Mouse (Mus musculus) liver, embryonic 12.5 days (tissue): Measurements from ENCODE around the gene Notch1. TPM values are rescaled to one million over a fixed set of nuclear protein-coding genes. Genes with fewer than 3 reads are reported as not detected.

Experiments
- ATAC-seq: fragments of 200-750 bp; cut with Nextera tagmentation; 2 replicates; pipeline ENCODE4 v1.8.0; 2017; ENCODE audit warnings: moderate number of reproducible peaks, mild to moderate bottlenecking, moderate library complexity
- H3K27ac ChIP-seq: fragments of 300-500 bp; sonication (generic); 2 replicates; pipeline ENCODE4 v1.5.1; 2016; ENCODE audit warnings: mild to moderate bottlenecking
- H3K27me3 ChIP-seq: fragments of 300-500 bp; sonication (generic); replicated peaks from 2 replicates; pipeline ENCODE4 v1.6.1; 2016; ENCODE audit warnings: mild to moderate bottlenecking, moderate library complexity
- H3K36me3 ChIP-seq: fragments of 300-500 bp; sonication (generic); 2 replicates; pipeline ENCODE4 v1.6.1; 2016; ENCODE audit warnings: mild to moderate bottlenecking, moderate library complexity
- H3K4me1 ChIP-seq: fragments of 300-500 bp; sonication (generic); 2 replicates; pipeline ENCODE4 v1.6.1; 2016
- H3K4me2 ChIP-seq: fragments of 300-500 bp; sonication (generic); 2 replicates; pipeline ENCODE4 v1.6.1; 2016; ENCODE audit warnings: mild to moderate bottlenecking, moderate library complexity
- H3K4me3 ChIP-seq: fragments of 300-500 bp; sonication (generic); 2 replicates; pipeline ENCODE4 v1.5.1; 2016; ENCODE audit warnings: mild to moderate bottlenecking, moderate library complexity
- H3K9ac ChIP-seq: fragments of 300-500 bp; sonication (generic); 2 replicates; pipeline ENCODE4 v1.6.1; 2016; ENCODE audit warnings: mild to moderate bottlenecking, moderate library complexity
- H3K9me3 ChIP-seq: fragments of 300-500 bp; sonication (generic); replicated peaks from 2 replicates; pipeline ENCODE4 v1.6.1; 2016; ENCODE audit warnings: mild to moderate bottlenecking, moderate library complexity
- WGBS: fragments of 180-500 bp; shearing (Covaris S2); methylation state at CpG from one replicate; pipeline ENCODE4 v1.1.7; 2016; ENCODE audit not compliant: insufficient replicate concordance; 5-methylcytosine and 5-hydroxymethylcytosine counted together
- polyA plus RNA-seq: library from polyadenylated mRNA; unstranded; fragments of >200 nt; fragmentation: Nextera tagmentation; extraction: Ambion mirVana; gene quantifications from 2 replicates; pipeline ENCODE4 v1.2.1, GENCODE M21; 2016

Gene Notch1
- polyA plus RNA-seq, 1 experiment from 2014 or later = 4.4 TPM

DNA sequence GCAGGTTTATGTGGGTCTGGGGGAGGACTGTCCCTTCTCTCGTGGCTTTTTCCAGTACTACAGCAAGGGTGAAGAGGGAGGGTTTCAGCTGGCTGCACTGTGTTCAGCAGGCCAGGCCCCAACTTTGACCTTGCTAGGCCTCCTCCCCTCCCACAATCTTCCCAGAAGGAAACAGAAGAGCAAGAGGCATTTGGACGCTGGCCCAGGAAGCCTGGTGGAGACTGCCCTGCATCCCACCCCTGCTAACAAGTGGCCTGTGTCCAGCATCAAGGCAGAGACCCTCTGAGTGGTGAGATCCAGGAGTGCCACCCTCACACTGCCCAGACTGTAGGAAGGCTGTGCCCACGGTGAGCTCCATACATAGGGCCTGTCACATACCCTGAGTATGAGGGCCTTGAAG is 27.8 kb upstream of the Notch1 start:
- ATAC-seq = no peak
- H3K27ac ChIP-seq = no peak overlapping the region
- 0 out of 2 replicates have a peak, but pooled peaks cover 7% of the 10 kb centered on the region for H3K27me3 ChIP-seq
- H3K9ac ChIP-seq = no peak overlapping the region
- H3K4me2 ChIP-seq = no peak overlapping the region
- H3K4me1 ChIP-seq = peaks cover 2% of the 10 kb centered on the region
- H3K4me3 ChIP-seq = no peak overlapping the region
- WGBS = 42% methylated on average over 3 of the region's 3 CpGs
- H3K9me3 ChIP-seq = no peaks in the 10 kb centered on the region
- H3K36me3 ChIP-seq = no peaks in the 10 kb centered on the region

DNA sequence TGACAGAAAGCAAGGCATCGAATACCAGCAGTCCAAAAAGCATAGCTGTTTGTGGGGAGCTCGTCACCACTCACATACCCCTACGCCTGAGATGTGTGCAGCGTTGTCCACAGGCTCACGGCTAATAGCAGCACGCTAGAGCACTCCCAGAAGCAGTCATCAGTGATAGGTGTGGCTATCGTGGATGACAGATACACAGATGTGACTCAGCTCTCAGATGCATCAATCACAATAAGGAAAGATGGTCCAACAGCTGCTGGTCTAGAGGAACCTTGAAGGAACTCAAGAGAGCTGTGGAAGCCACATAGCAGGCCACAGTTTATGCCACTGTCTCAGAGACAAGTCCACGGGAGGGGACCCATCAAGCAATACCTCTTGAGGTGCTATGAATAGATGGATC is 27.3 kb upstream of the Notch1 start:
- no peaks in the 10 kb centered on the region for H3K4me1 ChIP-seq
- no peak overlapping the region for H3K4me2 ChIP-seq
- 0 out of 2 replicates have a peak, but pooled peaks cover 7% of the 10 kb centered on the region for H3K27me3 ChIP-seq
- no peak overlapping the region for H3K27ac ChIP-seq
- WGBS = 68% methylated on average over 8 of the region's 8 CpGs
- no peak overlapping the region for H3K4me3 ChIP-seq
- H3K36me3 ChIP-seq = no peaks in the 10 kb centered on the region
- ATAC-seq = no peak
- no peak overlapping the region for H3K9ac ChIP-seq
- no peaks in the 10 kb centered on the region for H3K9me3 ChIP-seq

DNA sequence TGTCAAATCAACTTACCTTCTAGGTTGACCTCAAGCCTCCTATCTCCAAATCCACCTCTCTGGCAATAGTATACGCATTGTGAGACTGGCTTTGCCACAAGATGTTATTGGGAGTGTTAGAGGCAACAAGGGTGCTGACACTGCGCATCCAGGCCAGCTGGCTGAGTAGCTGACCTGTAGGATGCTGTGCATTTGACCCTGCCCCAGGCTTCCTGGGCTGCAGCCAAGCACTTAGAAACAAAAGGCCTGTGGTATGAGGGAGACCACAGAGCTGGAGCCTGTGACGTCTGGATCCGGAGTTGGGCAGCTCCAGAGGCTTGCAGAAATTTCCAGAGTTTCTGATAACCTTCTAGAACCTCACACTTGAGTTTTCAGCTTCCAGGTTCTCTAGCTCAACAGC is 26.7 kb upstream of the Notch1 start:
- H3K9ac ChIP-seq = no peak overlapping the region
- WGBS = 49% methylated on average over 4 of the region's 4 CpGs
- no peak overlapping the region for H3K27ac ChIP-seq
- H3K27me3 ChIP-seq = 0 out of 2 replicates have a peak, but pooled peaks cover 7% of the 10 kb centered on the region
- ATAC-seq = no peak
- H3K36me3 ChIP-seq = no peaks in the 10 kb centered on the region
- no peak overlapping the region for H3K4me3 ChIP-seq
- H3K9me3 ChIP-seq = no peaks in the 10 kb centered on the region
- no peak overlapping the region for H3K4me2 ChIP-seq
- no peaks in the 10 kb centered on the region for H3K4me1 ChIP-seq

DNA sequence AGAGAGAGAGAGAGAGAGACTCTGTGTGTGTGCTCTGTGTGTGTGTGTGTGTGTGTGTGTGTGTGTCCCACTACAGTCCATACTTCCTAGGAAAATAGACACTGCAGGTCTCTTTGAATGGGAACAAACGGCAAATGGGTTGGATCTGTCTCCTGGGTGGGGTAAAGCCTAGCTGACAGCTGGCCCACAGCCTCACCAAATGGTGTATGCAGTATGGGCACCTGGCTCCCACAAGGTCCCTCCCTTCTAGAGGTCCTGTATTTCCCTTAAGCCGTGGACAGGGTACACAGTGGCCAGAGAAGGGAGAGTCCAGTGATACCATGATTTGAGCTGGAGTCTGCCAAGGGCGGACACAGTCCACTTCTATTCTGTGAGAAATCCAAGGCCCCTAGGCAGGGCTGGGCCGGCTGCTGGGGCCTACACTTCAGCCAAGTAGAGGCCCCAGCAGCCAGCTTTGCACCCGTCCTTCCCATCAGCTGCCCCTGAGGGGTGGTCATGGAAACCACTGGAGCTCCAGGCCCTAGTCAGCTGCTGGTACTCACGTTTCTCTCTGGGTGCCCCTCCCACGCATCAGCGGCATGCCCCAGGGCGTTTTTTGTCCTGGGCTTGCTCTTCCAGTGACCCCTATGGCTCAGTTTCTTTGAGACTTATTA is 24.9 kb upstream of the Notch1 start:
- H3K9me3 ChIP-seq = no peaks in the 10 kb centered on the region
- no peak overlapping the region for H3K4me2 ChIP-seq
- H3K4me1 ChIP-seq = no peaks in the 10 kb centered on the region
- no peaks in the 10 kb centered on the region for H3K36me3 ChIP-seq
- H3K4me3 ChIP-seq = no peak overlapping the region
- peaks cover 5% of the 10 kb centered on the region; the same call in 1 of the 2 replicates for H3K27me3 ChIP-seq
- no peak overlapping the region for H3K9ac ChIP-seq
- WGBS = 52% methylated on average over 9 of the region's 9 CpGs
- no peak for ATAC-seq
- no peak overlapping the region for H3K27ac ChIP-seq

DNA sequence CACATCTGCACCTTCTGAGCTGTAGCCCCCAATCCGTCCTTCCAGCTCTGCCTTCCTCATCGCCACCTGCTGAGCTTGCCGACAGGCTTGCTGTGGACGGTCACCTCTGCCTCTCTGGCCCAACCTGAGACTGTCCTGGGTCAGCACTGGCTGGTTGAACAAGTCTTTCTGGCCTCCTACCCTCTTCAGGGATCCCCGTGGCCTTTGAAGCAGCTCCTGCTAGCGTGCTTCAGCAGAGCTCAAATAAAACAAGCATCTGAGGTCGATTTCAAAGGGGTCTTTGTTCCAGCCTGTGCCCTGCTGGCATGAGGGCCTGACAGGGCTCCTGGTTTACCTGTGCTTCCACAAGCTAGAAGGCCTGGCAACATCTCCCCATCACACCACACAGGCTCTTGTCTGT is 24.3 kb upstream of the Notch1 start:
- Histone ChIP-seq H3K9me3 (no peaks in the 10 kb centered on the region), H3K4me2 (no peak overlapping the region), H3K27me3 (peaks cover 4% of the 10 kb centered on the region; the same call in 1 of the 2 replicates), H3K9ac (no peak overlapping the region), H3K36me3 (no peaks in the 10 kb centered on the region), H3K4me3 (no peak overlapping the region), H3K27ac (no peak overlapping the region), H3K4me1 (no peaks in the 10 kb centered on the region)
- ATAC-seq = no peak
- 56% methylated on average over 7 of the region's 7 CpGs for WGBS

DNA sequence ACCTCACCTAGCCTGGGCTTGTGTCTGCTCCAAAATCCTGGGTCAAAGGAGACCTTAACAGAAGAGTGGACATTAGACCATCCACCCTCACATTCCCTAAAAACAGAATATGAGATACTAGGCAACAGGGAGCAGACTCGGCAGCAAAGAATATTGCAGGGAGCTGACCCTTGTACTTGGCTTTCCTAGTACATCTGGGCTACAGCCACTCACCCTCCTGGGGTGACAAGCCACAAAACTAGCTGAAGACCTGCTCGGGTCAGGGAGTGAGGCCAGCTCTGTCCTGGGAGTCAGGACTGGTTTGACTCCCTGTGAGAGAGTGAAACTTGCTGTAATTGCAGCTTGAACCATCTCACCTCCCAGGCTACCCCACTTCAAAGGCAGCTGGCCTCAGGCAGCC is 23.1 kb upstream of the Notch1 start:
- 39% methylated on average over 2 of the region's 2 CpGs for WGBS

DNA sequence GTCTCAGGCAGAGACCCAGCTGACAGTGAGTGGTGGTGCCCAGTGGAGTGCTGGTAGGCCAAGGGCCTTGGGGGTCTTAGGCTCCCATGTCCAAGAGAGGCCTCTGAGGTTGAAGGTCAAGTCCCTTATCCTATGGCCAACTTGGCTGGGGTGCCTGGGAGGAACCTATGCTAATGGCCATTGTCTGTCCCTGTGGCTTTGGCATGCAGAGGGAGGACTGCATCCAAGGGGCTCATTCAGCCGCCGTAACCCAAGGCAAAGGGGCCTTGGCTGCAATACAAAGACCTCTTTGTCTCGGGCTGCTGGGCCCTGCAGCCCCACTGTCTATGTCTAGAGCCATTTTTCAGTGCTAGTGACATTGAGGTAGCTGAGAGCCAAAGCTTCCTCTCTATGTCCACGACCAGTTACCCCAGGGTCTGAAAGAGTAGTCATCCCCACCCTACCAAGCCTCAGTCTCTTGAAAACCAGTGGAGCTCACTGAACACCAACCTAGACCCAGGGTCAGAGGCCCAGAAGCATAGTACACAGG is 19.1 kb upstream of the Notch1 start:
- Histone ChIP-seq H3K4me1 (no peaks in the 10 kb centered on the region), H3K27me3 (peaks cover 4% of the 10 kb centered on the region; the same call in 1 of the 2 replicates), H3K27ac (no peak overlapping the region), H3K4me3 (no peak overlapping the region), H3K4me2 (no peak overlapping the region), H3K9ac (no peak overlapping the region), H3K9me3 (no peaks in the 10 kb centered on the region; the same call in 1 of the 2 replicates), H3K36me3 (no peaks in the 10 kb centered on the region)
- no peak for ATAC-seq
- WGBS = 51% methylated on average over 4 of the region's 4 CpGs

More for the DNA sequence above, 23.1 kb upstream of the Notch1 start:
- Histone ChIP-seq H3K4me1 (no peaks in the 10 kb centered on the region), H3K27ac (no peak overlapping the region), H3K27me3 (peaks cover 4% of the 10 kb centered on the region; the same call in 1 of the 2 replicates), H3K4me2 (no peak overlapping the region), H3K9ac (no peak overlapping the region), H3K4me3 (no peak overlapping the region), H3K36me3 (no peaks in the 10 kb centered on the region), H3K9me3 (no peaks in the 10 kb centered on the region)
- no peak for ATAC-seq

DNA sequence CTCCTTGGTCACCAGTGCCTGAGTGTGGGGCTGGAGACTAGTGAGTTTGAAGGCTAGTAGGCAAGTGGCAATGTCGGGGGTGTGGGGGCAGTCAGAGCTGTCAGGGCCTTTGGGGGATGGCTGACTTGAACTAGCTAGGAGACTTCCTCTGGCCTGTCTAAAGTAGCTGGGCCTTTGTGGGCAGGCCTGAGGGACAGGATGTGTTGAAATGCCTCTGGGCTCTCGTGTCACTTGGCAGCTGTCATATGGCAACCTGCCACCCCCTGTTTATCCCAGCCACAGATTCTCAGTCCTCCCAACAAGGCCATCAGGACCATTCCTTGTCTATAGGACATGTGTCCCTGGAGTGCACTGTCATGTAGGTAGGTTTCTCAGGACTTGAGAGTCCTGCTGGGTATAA is 18.2 kb upstream of the Notch1 start:
- 17% methylated on average over 2 of the region's 2 CpGs for WGBS
- no peak overlapping the region for H3K4me3 ChIP-seq

DNA sequence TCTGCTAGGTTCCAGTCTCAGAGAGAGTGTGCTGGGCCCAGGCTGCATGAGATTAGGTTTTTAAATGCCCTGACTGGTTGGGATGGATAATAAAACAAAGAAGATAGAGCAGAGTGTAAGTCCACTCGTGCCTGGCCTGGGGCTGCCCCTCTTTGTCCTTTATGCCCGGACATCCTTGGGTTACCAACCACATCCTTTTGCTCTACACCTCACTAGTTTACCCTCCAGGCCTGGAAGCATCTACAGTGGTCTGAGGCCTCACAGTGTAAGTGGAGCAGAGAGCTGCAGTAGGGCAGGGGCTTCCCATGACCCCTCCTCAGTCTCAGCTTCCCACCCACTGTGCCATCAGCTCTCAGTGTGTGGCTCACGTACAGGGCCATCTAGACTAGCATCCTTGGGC is 17.7 kb upstream of the Notch1 start:
- Histone ChIP-seq H3K36me3 (no peaks in the 10 kb centered on the region), H3K27me3 (no peaks in the 10 kb centered on the region; the same call in 1 of the 2 replicates), H3K4me2 (no peak overlapping the region), H3K27ac (no peak overlapping the region), H3K4me1 (no peaks in the 10 kb centered on the region), H3K4me3 (no peak overlapping the region), H3K9ac (no peak overlapping the region), H3K9me3 (no peaks in the 10 kb centered on the region; the same call in 1 of the 2 replicates)
- no peak for ATAC-seq
- WGBS = 43% methylated on average over 3 of the region's 3 CpGs

More for the DNA sequence above, 18.2 kb upstream of the Notch1 start:
- ATAC-seq = no peak
- Histone ChIP-seq H3K9me3 (no peaks in the 10 kb centered on the region; the same call in 1 of the 2 replicates), H3K4me1 (no peaks in the 10 kb centered on the region), H3K27ac (no peak overlapping the region), H3K4me2 (no peak overlapping the region), H3K9ac (no peak overlapping the region), H3K36me3 (no peaks in the 10 kb centered on the region), H3K27me3 (peaks cover under 1% of the 10 kb centered on the region; the same call in 1 of the 2 replicates)

DNA sequence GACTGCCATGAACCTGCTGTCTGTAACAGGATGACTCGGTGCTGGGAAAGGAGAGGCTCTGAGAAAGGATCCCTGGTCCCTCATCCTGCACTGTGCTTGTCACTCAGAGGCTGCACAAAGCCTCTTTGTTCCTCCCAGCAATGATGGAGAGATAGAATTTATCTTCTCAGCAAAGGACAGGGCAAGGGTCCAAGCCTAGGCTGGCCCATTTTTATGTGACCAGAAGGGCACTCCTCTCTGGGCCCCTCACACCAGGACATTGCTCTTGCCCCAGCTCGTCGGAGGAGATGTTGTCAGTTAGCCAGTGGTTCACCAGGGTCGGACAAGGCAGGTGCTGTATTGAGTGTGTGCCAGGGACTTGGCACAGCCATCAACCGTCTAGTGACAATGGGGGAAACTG is 16.8 kb upstream of the Notch1 start:
- Histone ChIP-seq H3K36me3 (no peaks in the 10 kb centered on the region), H3K4me2 (no peak overlapping the region), H3K27me3 (no peaks in the 10 kb centered on the region; the same call in 1 of the 2 replicates), H3K9me3 (no peaks in the 10 kb centered on the region; the same call in 1 of the 2 replicates), H3K4me1 (no peaks in the 10 kb centered on the region), H3K27ac (no peak overlapping the region), H3K9ac (no peak overlapping the region), H3K4me3 (no peak overlapping the region)
- ATAC-seq = no peak
- 50% methylated on average over 5 of the region's 5 CpGs for WGBS

DNA sequence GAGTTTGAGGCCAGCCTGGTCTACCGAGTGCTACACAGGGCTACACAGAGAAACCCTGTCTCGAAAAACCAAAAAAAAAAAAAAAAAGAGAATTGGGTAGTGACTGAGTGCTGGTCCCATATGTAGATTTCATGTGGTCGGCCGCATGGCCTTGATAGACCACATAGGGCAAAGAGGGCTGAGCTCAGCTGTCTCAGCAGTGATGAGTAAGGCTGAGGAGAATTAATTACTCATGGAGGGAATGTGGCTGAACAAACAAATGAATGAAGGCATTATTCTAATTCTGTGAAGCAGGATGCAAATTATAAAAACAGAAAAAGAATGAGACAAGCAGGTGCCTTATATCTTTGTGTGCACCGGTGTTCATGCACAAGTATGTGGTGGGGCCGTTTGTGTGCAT is 15.4 kb upstream of the Notch1 start:
- Histone ChIP-seq H3K36me3 (no peaks in the 10 kb centered on the region), H3K9ac (no peak overlapping the region), H3K4me1 (no peaks in the 10 kb centered on the region), H3K4me3 (no peak overlapping the region), H3K27me3 (no peaks in the 10 kb centered on the region; the same call in 1 of the 2 replicates), H3K9me3 (no peaks in the 10 kb centered on the region; the same call in 1 of the 2 replicates), H3K27ac (no peak overlapping the region), H3K4me2 (no peak overlapping the region)
- no peak for ATAC-seq
- WGBS = 62% methylated on average over 6 of the region's 6 CpGs

DNA sequence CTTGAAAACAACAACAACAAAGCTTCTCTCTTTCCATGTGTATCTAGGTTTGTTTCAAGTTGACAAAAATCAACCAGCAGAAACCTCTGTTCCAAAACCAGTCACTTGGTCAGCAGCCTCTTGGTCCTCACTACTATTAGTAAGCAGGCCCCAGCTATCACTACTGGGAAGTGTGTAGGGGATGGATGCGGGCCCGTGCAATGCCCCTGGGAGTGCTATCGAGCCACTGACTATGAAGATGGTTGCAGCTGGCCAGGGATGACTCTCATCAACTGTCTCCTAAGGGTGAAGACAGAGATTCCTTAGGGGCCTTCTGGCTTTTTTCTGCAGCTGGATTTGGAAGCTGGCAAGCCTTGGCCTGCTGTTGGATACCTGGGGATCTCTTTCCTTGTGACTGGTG is 13.4 kb upstream of the Notch1 start:
- H3K27ac ChIP-seq = no peak overlapping the region
- no peaks in the 10 kb centered on the region; the same call in 1 of the 2 replicates for H3K9me3 ChIP-seq
- no peak overlapping the region for H3K4me3 ChIP-seq
- H3K27me3 ChIP-seq = no peaks in the 10 kb centered on the region
- 58% methylated on average over 3 of the region's 3 CpGs for WGBS
- H3K36me3 ChIP-seq = no peaks in the 10 kb centered on the region
- no peak for ATAC-seq
- H3K9ac ChIP-seq = no peak overlapping the region
- no peak overlapping the region for H3K4me2 ChIP-seq
- peaks cover 16% of the 10 kb centered on the region; the same call in 1 of the 2 replicates for H3K4me1 ChIP-seq
